8 mouse cellular contexts compared by ENCODE assay signal in the genomic region with DNA sequence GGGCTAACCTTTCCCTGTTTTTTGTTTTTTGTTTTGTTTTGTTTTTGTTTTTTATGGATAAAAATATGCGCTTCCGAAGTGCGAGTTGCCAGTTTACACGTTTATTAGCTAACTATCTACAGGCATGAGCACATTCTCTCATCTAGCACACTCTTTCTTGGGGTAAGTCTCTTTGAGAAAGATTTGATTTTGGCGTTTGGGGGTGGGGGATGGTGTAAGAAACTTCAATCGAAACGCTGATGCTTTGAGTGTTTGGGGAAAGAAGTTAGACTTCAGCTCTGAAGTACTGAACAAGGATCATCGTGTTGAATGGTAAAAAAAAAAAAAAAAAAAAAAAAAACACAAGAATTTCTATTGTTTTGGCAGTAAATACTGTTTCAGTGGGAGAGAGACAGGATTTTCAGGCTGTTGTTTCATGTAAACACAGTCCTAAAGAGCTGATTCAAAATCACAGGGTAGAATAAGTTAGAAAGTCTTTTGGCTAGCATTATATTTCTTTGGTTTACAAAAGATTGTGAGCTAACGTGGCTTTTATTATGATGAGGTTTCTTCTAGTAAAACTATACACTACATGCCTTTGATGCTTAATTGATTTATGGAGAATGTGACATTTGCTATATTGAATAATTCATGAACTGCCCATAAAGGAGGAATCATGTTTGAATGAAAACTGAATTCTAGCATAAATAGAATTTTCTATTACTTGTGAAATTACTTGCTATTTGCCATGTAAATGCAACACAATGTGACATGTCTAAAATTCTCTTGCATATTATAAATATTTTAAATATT. TPM values are rescaled to one million over a fixed set of nuclear protein-coding genes. Genes with fewer than 3 reads are reported as not detected.
DNase-seq lines count a peak whose midpoint lies in the region; ATAC-seq and TF ChIP-seq lines count a peak whose summit lies in the region.

No protein-coding gene starts in this region.

- ATAC-seq in intestine, embryonic 14.5 days (replicated peaks; ENCODE audit: low FRiP score, low TSS enrichment, low read depth): no peak

- peak overlapping the region; percentile 53 for H3K9ac ChIP-seq in intestine, embryonic 14.5 days (ENCODE audit: low read length)

- H3K4me3 ChIP-seq in left cerebral cortex, adult 2 months: peak overlapping the region; percentile 39
- peak overlapping the region; percentile 46 for H3K4me3 ChIP-seq in intestine, embryonic 14.5 days (ENCODE audit: low read depth, low read length)

- WGBS in intestine, embryonic 14.5 days: 8% methylated on average over 9 of the region's 9 CpGs

- peak overlapping the region; percentile 46 for H3K4me2 ChIP-seq in intestine, embryonic 14.5 days (ENCODE audit: low read length)

- TF ChIP-seq CTCF in left cerebral cortex, adult 2 months (IDR thresholded peaks at IDR 0.05): no peak

- no peak for DNase-seq in left cerebral cortex, adult 2 months (ENCODE audit: extremely low spot score in 1 of 2, low spot score in 2 of 2)
- no peak for DNase-seq in left cerebral cortex, adult 9 months (ENCODE audit: low spot score in 2 of 2)
- DNase-seq in embryo, embryonic 11 days: peak; percentile 13
- no peak for DNase-seq in intestine, embryonic 14.5 days (ENCODE audit: low spot score)
- DNase-seq in naive thymus-derived CD4-positive, alpha-beta T cell, adult 2 months (ENCODE audit: low read depth): peak; percentile 2
- no peak for DNase-seq in adrenal gland, postnatal 36 days
- no peak for DNase-seq in urinary bladder, adult 2 months (ENCODE audit: low spot score)
- DNase-seq in gastrocnemius, postnatal 14 days: no peak

- intact Hi-C loops in left cerebral cortex, adult 2 months (cut with DNase I): no loop called here
- intact Hi-C loops in gastrocnemius, postnatal 14 days (cut with DNase I; ENCODE audit: low total_unique reads): no loop called here

- no peaks in the 10 kb centered on the region for H3K9me3 ChIP-seq in intestine, embryonic 14.5 days (ENCODE audit: control insufficient read depth, low read length)

- H3K27me3 ChIP-seq in intestine, embryonic 14.5 days (replicated peaks; ENCODE audit: control insufficient read depth, insufficient read depth, low read length): no peaks in the 10 kb centered on the region

- H3K4me1 ChIP-seq in intestine, embryonic 14.5 days (replicated peaks; ENCODE audit: control insufficient read depth, insufficient read depth, low read length): no peaks in the 10 kb centered on the region

- no peaks in the 10 kb centered on the region; the same call in 1 of the 2 replicates for H3K36me3 ChIP-seq in intestine, embryonic 14.5 days (ENCODE audit: control insufficient read depth, insufficient read depth, low read length)

- H3K27ac ChIP-seq in left cerebral cortex, adult 2 months: no peak overlapping the region
- H3K27ac ChIP-seq in intestine, embryonic 14.5 days (ENCODE audit: low read depth): peak overlapping the region; percentile 54; the same call in 1 of the 2 replicates

RNA-seq across cellular contexts. Expression of a gene that starts 0.6 kb away (rescaled TPM):
- 1 to 10 TPM in 1 of 2 experiments, under 1 TPM in 1; 0.79 to 1.2 TPM for total RNA-seq in left cerebral cortex, adult 2 months (2021)
- 14.0 and 16.6 TPM in 2 replicates for polyA plus RNA-seq in intestine, embryonic 14.5 days (2014; fragmentation: Nextera tagmentation; extraction: Ambion mirVana)
- total RNA-seq in adrenal gland, postnatal 36 days (2021): 1 to 10 TPM; 1.0 to 2.2 TPM
- polyA plus RNA-seq in urinary bladder, adult 2 months (2012; rRNA removed): 1.1 and 1.2 TPM in 2 replicates
- total RNA-seq in gastrocnemius, postnatal 14 days (2021): 1 to 10 TPM; 4.8 to 5.7 TPM

Comparison
In these comparisons a context has a peak if more than half of its experiments do, and no peak if none do; other contexts are left out.
1. DNase-seq: peak in embryo, embryonic 11 days (single experiment) and naive thymus-derived CD4-positive, alpha-beta T cell, adult 2 months (single experiment); none in left cerebral cortex, adult 2 months (0 of 2), left cerebral cortex, adult 9 months (0 of 2), intestine, embryonic 14.5 days (single experiment), adrenal gland, postnatal 36 days (0 of 2), urinary bladder, adult 2 months (single experiment) and gastrocnemius, postnatal 14 days (single experiment).